Mouse (Mus musculus): ENCODE data around the gene C4bp. TPM values are rescaled to one million over a fixed set of nuclear protein-coding genes. Genes with fewer than 3 reads are reported as not detected.

Gene C4bp
- total RNA-seq, 2 experiments from 2014 or later: not detected

Other genes starting within 250 kb of the C4bp start
- gene Cd55b, start 238.6 kb downstream of the C4bp start, total RNA-seq (2015): not detected in 2 replicates
- not detected in 2 replicates for gene Cd55b, start 238.6 kb downstream of the C4bp start, total RNA-seq (2017)
- gene Cd55, start 198.9 kb downstream of the C4bp start, total RNA-seq (2015): 24.5 and 27.1 TPM in 2 replicates
- gene Cd55, start 198.9 kb downstream of the C4bp start, total RNA-seq (2017): 11.6 and 12.2 TPM in 2 replicates
- not detected in 2 replicates for gene Zp3r, start 32.0 kb downstream of the C4bp start, total RNA-seq (2015)
- not detected in 2 replicates for gene Zp3r, start 32.0 kb downstream of the C4bp start, total RNA-seq (2017)
- 0.11 TPM in 1 of 2 replicates, not detected in the other for gene Gm29427, start 54.2 kb upstream of the C4bp start, total RNA-seq (2015)
- gene Gm29427, start 54.2 kb upstream of the C4bp start, total RNA-seq (2017): not detected in 2 replicates
- gene Yod1, start 55.7 kb upstream of the C4bp start, total RNA-seq (2015): 10.3 and 10.7 TPM in 2 replicates
- 8.4 and 8.8 TPM in 2 replicates for gene Yod1, start 55.7 kb upstream of the C4bp start, total RNA-seq (2017)
- 2.8 and 4.4 TPM in 2 replicates for gene Pfkfb2, start 67.6 kb upstream of the C4bp start, total RNA-seq (2015)
- 7.2 and 8.0 TPM in 2 replicates for gene Pfkfb2, start 67.6 kb upstream of the C4bp start, total RNA-seq (2017)
- gene AA986860, start 70.3 kb upstream of the C4bp start, total RNA-seq (2015): 0.54 and 0.87 TPM in 2 replicates
- gene AA986860, start 70.3 kb upstream of the C4bp start, total RNA-seq (2017): 0.11 and 0.33 TPM in 2 replicates
- gene Fcamr, start 139.3 kb upstream of the C4bp start, total RNA-seq (2015): not detected in 2 replicates
- not detected in 2 replicates for gene Fcamr, start 139.3 kb upstream of the C4bp start, total RNA-seq (2017)
- not detected in 2 replicates for gene Pigr, start 165.1 kb upstream of the C4bp start, total RNA-seq (2015)
- gene Pigr, start 165.1 kb upstream of the C4bp start, total RNA-seq (2017): not detected in 2 replicates
- gene Fcmr, start 204.0 kb upstream of the C4bp start, total RNA-seq (2015): 1.1 TPM in 1 of 2 replicates, not detected in the other
- not detected in 2 replicates for gene Fcmr, start 204.0 kb upstream of the C4bp start, total RNA-seq (2017)
- not detected in 2 replicates for gene Il24, start 225.8 kb upstream of the C4bp start, total RNA-seq (2015)
- not detected in 2 replicates for gene Il24, start 225.8 kb upstream of the C4bp start, total RNA-seq (2017)
- gene Il20, start 249.8 kb upstream of the C4bp start, total RNA-seq (2015): not detected in 2 replicates
- not detected in 2 replicates for gene Il20, start 249.8 kb upstream of the C4bp start, total RNA-seq (2017)

Measured in megakaryocyte, adult 5-6 weeks (primary cell).